Mouse (Mus musculus) thymus, postnatal 14 days (tissue): Measurements from ENCODE around the gene Cd163.

Experiments
- DNase-seq: peaks from one replicate; pipeline ENCODE4 v3.0.0; 2021

Gene Cd163

GRCm38 (mm10) chr6:124373584-124374206 is 69.2 kb downstream of the Cd163 start:
- no peak for DNase-seq

GRCm38 (mm10) chr6:124374683-124375082 is 70.2 kb downstream of the Cd163 start:
- no peak for DNase-seq

GRCm38 (mm10) chr6:124375435-124375884 is 71.0 kb downstream of the Cd163 start:
- DNase-seq: peak; percentile 84

DNA sequence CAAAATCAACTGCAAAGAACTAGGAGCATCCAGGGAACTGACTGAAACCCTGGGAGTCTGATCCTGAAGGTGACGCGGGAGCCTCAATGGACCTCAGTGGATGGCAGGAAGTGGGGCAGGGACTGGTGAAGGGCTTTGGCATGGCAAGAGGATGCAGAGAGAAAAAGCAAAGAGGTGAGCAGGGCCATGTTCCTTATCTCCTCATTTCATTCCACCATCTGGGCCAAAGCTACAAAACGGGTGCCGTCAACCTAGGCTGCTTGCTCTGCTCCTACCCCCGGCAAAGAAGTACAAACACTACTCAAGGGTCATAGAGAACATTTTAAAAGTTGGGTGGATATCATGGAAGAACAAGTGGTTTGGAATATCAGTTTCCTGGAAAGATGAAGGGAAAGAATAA is 71.9 kb downstream of the Cd163 start:
- DNase-seq: peak; percentile 27

DNA sequence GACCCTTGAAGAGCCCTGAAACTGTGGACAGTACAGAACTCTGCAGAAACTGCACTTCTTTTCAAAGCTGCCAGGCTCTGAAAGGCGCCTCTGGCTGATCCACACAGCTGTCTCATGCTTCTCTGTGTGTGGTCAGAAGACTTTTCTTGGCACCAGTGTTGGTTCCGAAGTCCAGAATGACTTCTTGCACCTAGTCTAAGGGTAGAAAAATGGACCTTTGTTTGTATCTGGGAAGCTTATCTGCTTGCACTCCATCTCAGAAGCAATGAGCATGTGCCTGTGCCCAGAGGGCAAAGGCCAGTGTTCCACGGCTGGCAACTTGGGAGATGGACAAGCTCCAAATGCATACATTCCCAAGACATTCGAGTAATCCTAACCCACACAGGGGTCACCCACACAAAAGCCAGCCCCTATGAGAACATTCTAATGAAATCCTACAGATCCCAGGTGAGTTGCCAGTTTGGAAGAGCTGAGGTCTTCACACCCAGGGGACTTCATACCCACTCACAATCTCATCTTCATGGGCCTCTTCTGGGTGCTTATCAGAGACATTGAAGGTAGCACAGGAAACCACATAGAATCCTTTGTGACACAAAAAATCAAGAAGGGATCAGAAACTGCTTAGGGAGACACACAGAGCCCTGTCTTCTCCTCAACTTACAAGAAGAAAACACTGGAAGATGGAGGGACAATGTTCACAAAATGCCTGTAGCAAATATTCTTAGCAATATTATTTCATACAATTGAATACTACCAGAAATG is 73.2 kb downstream of the Cd163 start:
- no peak for DNase-seq

DNA sequence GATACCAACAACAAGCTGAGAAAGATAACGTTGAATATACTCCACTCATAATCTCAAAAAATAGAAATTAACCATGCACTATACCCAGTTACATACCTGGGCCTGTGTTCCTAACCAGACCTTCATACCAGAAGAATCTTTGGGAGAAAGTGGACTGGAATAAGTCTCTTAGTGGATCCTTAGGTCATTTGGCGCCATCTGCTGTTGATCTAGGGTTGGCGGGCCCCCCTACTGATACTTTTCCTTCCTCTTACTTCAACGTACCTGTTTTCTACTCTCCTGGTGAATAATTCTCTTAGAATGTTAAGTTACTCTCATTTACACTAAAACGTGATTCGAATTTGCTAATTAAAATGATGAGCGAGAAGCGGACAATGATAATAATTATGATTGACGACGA is 74.9 kb downstream of the Cd163 start:
- peak; percentile 79 for DNase-seq
